Mouse (Mus musculus) embryonic facial prominence, embryonic 11.5 days (tissue): ENCODE data around the gene Dock4. TPM values are rescaled to one million over a fixed set of nuclear protein-coding genes. Genes with fewer than 3 reads are reported as not detected.

Experiments
- ATAC-seq: fragments of 200-750 bp; cut with Nextera tagmentation; replicated peaks from 2 replicates; pipeline ENCODE4 v1.8.0; 2017; ENCODE audit warnings: low read depth; ENCODE audit not compliant: insufficient number of reproducible peaks, low FRiP score, low TSS enrichment
- DNase-seq: peaks from one replicate; pipeline ENCODE4 v3.0.0-alpha.2; 2015; ENCODE audit warnings: low spot score
- H3K27ac ChIP-seq: fragments of 300-500 bp; sonication (generic); replicated peaks from 2 replicates; pipeline ENCODE4 v1.5.1; 2014; ENCODE audit warnings: mild to moderate bottlenecking, low read depth, low read length, control low read depth
- H3K27me3 ChIP-seq: fragments of 300-500 bp; sonication (generic); 2 replicates; pipeline ENCODE4 v1.6.1; 2014; ENCODE audit warnings: mild to moderate bottlenecking, low read length, moderate library complexity, mixed read lengths; ENCODE audit not compliant: control insufficient read depth, insufficient read depth
- H3K36me3 ChIP-seq: fragments of 300-500 bp; sonication (generic); replicated peaks from 2 replicates; pipeline ENCODE4 v1.6.1; 2014; ENCODE audit warnings: low read depth, mild to moderate bottlenecking, low read length, moderate library complexity, mixed read lengths; ENCODE audit not compliant: control insufficient read depth, insufficient read depth
- H3K4me1 ChIP-seq: fragments of 300-500 bp; sonication (generic); 2 replicates; pipeline ENCODE4 v1.6.1; 2014; ENCODE audit warnings: low read length, mixed read lengths; ENCODE audit not compliant: control insufficient read depth, insufficient read depth
- H3K4me2 ChIP-seq: fragments of 300-500 bp; sonication (generic); 2 replicates; pipeline ENCODE4 v1.6.1; 2014; ENCODE audit warnings: low read depth, mild to moderate bottlenecking, control low read depth, low read length, moderate library complexity
- H3K4me3 ChIP-seq: fragments of 300-500 bp; sonication (generic); 2 replicates; pipeline ENCODE4 v1.5.1; 2014; ENCODE audit warnings: low read depth, low read length, control low read depth
- H3K9ac ChIP-seq: fragments of 300-500 bp; sonication (generic); replicated peaks from 2 replicates; pipeline ENCODE4 v1.6.1; 2014; ENCODE audit warnings: mild to moderate bottlenecking, control low read depth, low read length
- H3K9me3 ChIP-seq: fragments of 300-500 bp; sonication (generic); replicated peaks from 2 replicates; pipeline ENCODE4 v1.6.1; 2016; ENCODE audit warnings: mild to moderate bottlenecking, low read length, inconsistent platforms, mixed read lengths; ENCODE audit not compliant: control insufficient read depth
- WGBS: fragments of 180-500 bp; shearing (Covaris S2); extraction: QIAGEN DNeasy Blood & Tissue Kit; methylation state at CpG from one replicate; pipeline ENCODE4 v1.1.7; 2014; 5-methylcytosine and 5-hydroxymethylcytosine counted together
- polyA plus RNA-seq: library from polyadenylated mRNA; unstranded; fragments of >200 nt; fragmentation: Nextera tagmentation; extraction: Ambion mirVana; gene quantifications from 2 replicates; pipeline ENCODE4 v1.2.1, GENCODE M21; 2014

The Dock4 gene
- polyA plus RNA-seq, 1 experiment from 2014 or later = 10.7 TPM

GRCm38 (mm10) chr12:40564261-40564660 is 118.5 kb downstream of the Dock4 start:
- 76% methylated on average over 2 of the region's 2 CpGs for WGBS
- H3K27ac ChIP-seq = no peak overlapping the region
- DNase-seq (no peak), ATAC-seq (no peak)
- no peak overlapping the region for H3K4me2 ChIP-seq
- no peaks in the 10 kb centered on the region for H3K36me3 ChIP-seq
- H3K27me3 ChIP-seq = no peaks in the 10 kb centered on the region
- 0 out of 2 replicates have a peak, but pooled peaks cover 3% of the 10 kb centered on the region for H3K4me1 ChIP-seq
- no peak overlapping the region for H3K4me3 ChIP-seq
- no peaks in the 10 kb centered on the region for H3K9me3 ChIP-seq
- H3K9ac ChIP-seq = no peak overlapping the region

- H3K9me3 ChIP-seq = no peaks in the 10 kb centered on the region
- 61% methylated on average over 4 of the region's 4 CpGs for WGBS
- ATAC-seq = no peak
- H3K4me1 ChIP-seq = 0 out of 2 replicates have a peak, but pooled peaks cover 3% of the 10 kb centered on the region
- no peak overlapping the region for H3K27ac ChIP-seq
- H3K36me3 ChIP-seq = no peaks in the 10 kb centered on the region
- no peak overlapping the region for H3K9ac ChIP-seq
- DNase-seq = peak; percentile 71
- H3K4me2 ChIP-seq = no peak overlapping the region
- no peak overlapping the region for H3K4me3 ChIP-seq
- H3K27me3 ChIP-seq = no peaks in the 10 kb centered on the region
Observed at GRCm38 (mm10) chr12:40568365-40568885, 122.7 kb downstream of the Dock4 start.

GRCm38 (mm10) chr12:40568971-40569968 is 123.5 kb downstream of the Dock4 start:
- no peaks in the 10 kb centered on the region for H3K9me3 ChIP-seq
- ATAC-seq (no peak), DNase-seq (no peak)
- H3K9ac ChIP-seq = no peak overlapping the region
- no peak overlapping the region for H3K4me2 ChIP-seq
- no peak overlapping the region for H3K4me3 ChIP-seq
- 65% methylated on average over 9 of the region's 9 CpGs for WGBS
- no peaks in the 10 kb centered on the region for H3K36me3 ChIP-seq
- no peak overlapping the region for H3K27ac ChIP-seq
- H3K27me3 ChIP-seq = no peaks in the 10 kb centered on the region
- 0 out of 2 replicates have a peak, but pooled peaks cover 3% of the 10 kb centered on the region for H3K4me1 ChIP-seq

- Histone ChIP-seq H3K27ac (no peak overlapping the region), H3K4me2 (no peak overlapping the region), H3K27me3 (no peaks in the 10 kb centered on the region), H3K9me3 (no peaks in the 10 kb centered on the region), H3K36me3 (no peaks in the 10 kb centered on the region), H3K9ac (no peak overlapping the region), H3K4me1 (0 out of 2 replicates have a peak, but pooled peaks cover 3% of the 10 kb centered on the region), H3K4me3 (no peak overlapping the region)
- ATAC-seq (no peak; the same call in 1 of the 2 replicates), DNase-seq (no peak)
- WGBS = 33% methylated on average over 1 of the region's 1 CpGs
Observed at GRCm38 (mm10) chr12:40570250-40570649, 124.5 kb downstream of the Dock4 start.

GRCm38 (mm10) chr12:40574051-40574450 is 128.3 kb downstream of the Dock4 start:
- no peak overlapping the region for H3K9ac ChIP-seq
- DNase-seq (no peak), ATAC-seq (no peak)
- no peak overlapping the region for H3K4me2 ChIP-seq
- no peaks in the 10 kb centered on the region for H3K4me1 ChIP-seq
- H3K36me3 ChIP-seq = no peaks in the 10 kb centered on the region
- H3K9me3 ChIP-seq = no peaks in the 10 kb centered on the region
- H3K27ac ChIP-seq = no peak overlapping the region
- no peak overlapping the region for H3K4me3 ChIP-seq
- WGBS = 75% methylated on average over 3 of the region's 3 CpGs
- no peaks in the 10 kb centered on the region for H3K27me3 ChIP-seq

- ATAC-seq = no peak
- WGBS = 80% methylated on average over 2 of the region's 2 CpGs
- Histone ChIP-seq H3K4me3 (no peak overlapping the region), H3K27me3 (no peaks in the 10 kb centered on the region), H3K36me3 (no peaks in the 10 kb centered on the region), H3K9me3 (no peaks in the 10 kb centered on the region), H3K4me2 (no peak overlapping the region), H3K27ac (no peak overlapping the region), H3K9ac (no peak overlapping the region), H3K4me1 (no peaks in the 10 kb centered on the region)
- DNase-seq = no peak
Observed at GRCm38 (mm10) chr12:40576749-40577148, 131.0 kb downstream of the Dock4 start.

- Histone ChIP-seq H3K9me3 (no peaks in the 10 kb centered on the region), H3K4me1 (no peaks in the 10 kb centered on the region), H3K9ac (no peak overlapping the region), H3K27ac (no peak overlapping the region), H3K4me2 (no peak overlapping the region), H3K4me3 (no peak overlapping the region), H3K36me3 (no peaks in the 10 kb centered on the region), H3K27me3 (no peaks in the 10 kb centered on the region)
- WGBS = 45% methylated on average over 2 of the region's 2 CpGs
- ATAC-seq (no peak), DNase-seq (no peak)
Observed at GRCm38 (mm10) chr12:40580351-40580750, 134.6 kb downstream of the Dock4 start.

GRCm38 (mm10) chr12:40581037-40581436 is 135.3 kb downstream of the Dock4 start:
- no peaks in the 10 kb centered on the region for H3K4me1 ChIP-seq
- WGBS = 36% methylated on average over 3 of the region's 3 CpGs
- H3K27ac ChIP-seq = no peak overlapping the region
- no peak overlapping the region for H3K4me2 ChIP-seq
- no peak overlapping the region for H3K9ac ChIP-seq
- no peaks in the 10 kb centered on the region for H3K27me3 ChIP-seq
- no peak overlapping the region for H3K4me3 ChIP-seq
- H3K36me3 ChIP-seq = no peaks in the 10 kb centered on the region
- no peaks in the 10 kb centered on the region for H3K9me3 ChIP-seq
- DNase-seq = peak; percentile 60
- ATAC-seq = no peak
